ENCODE assay signal across 18 mouse cellular contexts in the genomic region with DNA sequence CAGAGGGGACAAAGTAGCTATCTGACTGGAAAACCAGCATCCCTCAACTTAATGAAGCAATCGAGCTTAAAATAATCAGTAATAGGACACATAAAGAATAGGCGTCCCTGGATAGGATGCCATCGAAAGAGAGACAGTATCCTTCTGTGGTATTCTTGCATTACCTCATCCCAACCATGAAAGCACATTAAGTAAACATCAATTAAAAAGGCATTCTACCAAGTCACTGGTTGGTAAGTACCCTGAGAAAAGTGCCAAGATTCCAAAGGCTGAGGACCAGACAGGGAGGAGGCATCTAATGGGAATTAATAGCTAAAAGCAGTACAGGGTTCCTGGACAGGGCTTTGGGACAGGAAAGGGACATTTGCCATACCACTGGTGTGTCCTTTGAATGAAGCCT.
"Had no signal": no experiment of that assay in that cellular context is flagged by ENCODE, and none has a peak within 500 bp of the region (broad histone marks: within the 10 kb centered on the region; RNA-seq: fewer than 3 reads in every experiment).

No protein-coding gene starts in this region.

- H3K9me3 ChIP-seq: midbrain, embryonic 10.5 days; midbrain, embryonic 12.5 days; neural tube, embryonic 13.5 days; neural tube, embryonic 15.5 days had no signal

- ATAC-seq: midbrain, embryonic 16.5 days had no signal

- H3K4me3 ChIP-seq: midbrain, embryonic 10.5 days; midbrain, embryonic 12.5 days; myocyte; neural tube, embryonic 13.5 days; neural tube, embryonic 15.5 days had no signal

- H3K27ac ChIP-seq: midbrain, embryonic 10.5 days; midbrain, embryonic 12.5 days; neural tube, embryonic 13.5 days; neural tube, embryonic 15.5 days had no signal

- H3K36me3 ChIP-seq: midbrain, embryonic 10.5 days; midbrain, embryonic 12.5 days; neural tube, embryonic 13.5 days; neural tube, embryonic 15.5 days had no signal

- H3K27me3 ChIP-seq: midbrain, embryonic 12.5 days; neural tube, embryonic 13.5 days; neural tube, embryonic 15.5 days had no signal

- H3K9ac ChIP-seq: lung, embryonic 14.5 days; midbrain, embryonic 12.5 days; neural tube, embryonic 13.5 days; neural tube, embryonic 15.5 days had no signal

- DNase-seq: lung, embryonic 14.5 days; lung, postnatal 10 days; lung, postnatal 4 days; midbrain, embryonic 14.5 days; retina, postnatal 1 day; right cerebral cortex, adult 18-20 months; right cerebral cortex, postnatal 25 days; right cerebral cortex, postnatal 4 days; spleen, adult 18-20 months; thymus, adult 18-20 months; thymus, postnatal 14 days; thymus, postnatal 36 days had no signal

- H3K4me1 ChIP-seq: midbrain, embryonic 10.5 days; midbrain, embryonic 12.5 days; neural tube, embryonic 13.5 days; neural tube, embryonic 15.5 days had no signal
